Mouse (Mus musculus): ENCODE data around the gene Ints6l. TPM values are rescaled to one million over a fixed set of nuclear protein-coding genes. Genes with fewer than 3 reads are reported as not detected.
"Not testable (repeated sequence)": the region's sequence is repeated elsewhere in the genome, so short reads cannot be mapped to it uniquely, and the experiment has no call there.

The Ints6l gene
- total RNA-seq, 1 experiment = 7.8 TPM

DNA sequence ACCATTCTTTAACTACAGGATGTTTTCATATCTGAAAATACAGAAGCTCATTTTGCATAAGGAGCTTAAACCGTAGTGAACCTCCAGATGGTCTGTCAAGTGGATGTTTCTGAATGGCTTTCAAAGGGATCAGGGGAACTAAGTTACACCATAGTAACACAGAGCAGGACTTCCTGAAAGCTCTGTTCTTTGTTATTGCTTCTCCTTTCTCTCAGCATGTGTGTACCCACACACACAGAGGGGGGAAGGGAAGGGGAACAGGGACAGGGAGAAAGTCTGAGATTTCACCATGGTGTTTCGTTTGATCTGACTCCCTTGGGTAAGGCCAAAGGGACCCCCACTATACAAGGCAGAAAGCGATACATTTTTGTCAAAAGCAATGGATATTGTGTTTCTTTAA is 27.2 kb downstream of the Ints6l start:
- in situ Hi-C loops (cut with MboI; ENCODE audit: low sequenced_read_pairs in 2 of 2, unreplicated experiment in 2 of 2) = no loop called here
- no peak for DNase-seq (ENCODE audit: low read depth, low spot score)
- Histone ChIP-seq H3K9me3 (ENCODE audit: control insufficient read depth, insufficient read depth, low read depth, low read length) (no peaks in the 10 kb centered on the region), H3K36me3 (ENCODE audit: control insufficient read depth, insufficient read depth, low read length, poor library complexity, severe bottlenecking) (no peaks in the 10 kb centered on the region; the same call in 1 of the 2 replicates), H3K9ac (ENCODE audit: insufficient read depth, low read depth, low read length, poor library complexity, severe bottlenecking) (no peak overlapping the region), H3K4me3 (ENCODE audit: insufficient read depth in 1 of 2, low read depth in 1 of 2, low read length in 2 of 2, poor library complexity in 1 of 2, severe bottlenecking in 1 of 2) (no peak overlapping the region), H3K27ac (ENCODE audit: insufficient read depth, low read depth, low read length, poor library complexity, severe bottlenecking) (no peak overlapping the region), H3K4me1 (ENCODE audit: control insufficient read depth in 2 of 2, insufficient read depth in 2 of 2, low read length in 2 of 2, poor library complexity in 1 of 2) (no peaks in the 10 kb centered on the region)
- TF ChIP-seq ZC3H11A (IDR thresholded peaks at IDR 0.05; ENCODE audit: borderline replicate concordance, low read depth, low read length) (no peak), HCFC1 (IDR thresholded peaks at IDR 0.05; ENCODE audit: borderline replicate concordance, insufficient read depth, low read length) (no peak), ZNF384 (IDR thresholded peaks at IDR 0.05; ENCODE audit: low read depth, low read length) (no peak), MAFK (IDR thresholded peaks at IDR 0.05; ENCODE audit: insufficient read depth, low read depth, low read length) (no peak), CHD2 (IDR thresholded peaks at IDR 0.05; ENCODE audit: low read depth, low read length) (no peak)

DNA sequence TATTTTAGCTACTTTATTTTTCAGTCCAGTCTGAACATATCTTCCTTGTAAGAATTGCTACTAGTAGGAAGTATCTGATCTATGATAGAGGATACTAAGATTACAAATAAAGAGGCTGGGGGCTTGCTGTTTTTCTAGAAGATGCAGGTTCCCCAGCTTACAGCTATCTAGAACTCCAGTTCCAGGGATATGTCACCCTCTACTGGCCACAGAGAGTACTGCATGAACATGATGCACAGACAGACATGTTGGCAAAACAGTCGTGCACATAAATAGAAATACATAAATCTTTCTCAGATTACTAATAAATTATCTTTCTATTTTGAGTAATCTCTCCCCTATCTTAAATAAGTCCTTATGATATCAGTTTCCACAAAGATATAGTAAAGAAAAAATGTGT is 35.1 kb downstream of the Ints6l start:
- no peak for TF ChIP-seq HCFC1 (IDR thresholded peaks at IDR 0.05; ENCODE audit: borderline replicate concordance, insufficient read depth, low read length)
- no peak for TF ChIP-seq CHD2 (IDR thresholded peaks at IDR 0.05; ENCODE audit: low read depth, low read length)
- no peak for TF ChIP-seq ZNF384 (IDR thresholded peaks at IDR 0.05; ENCODE audit: low read depth, low read length)
- TF ChIP-seq ZC3H11A (IDR thresholded peaks at IDR 0.05; ENCODE audit: borderline replicate concordance, low read depth, low read length) = peak; percentile 54; the same call in 1 of the 2 replicates
- TF ChIP-seq MAFK (IDR thresholded peaks at IDR 0.05; ENCODE audit: insufficient read depth, low read depth, low read length) = no peak
- no peak overlapping the region for H3K4me3 ChIP-seq (ENCODE audit: insufficient read depth in 1 of 2, low read depth in 1 of 2, low read length in 2 of 2, poor library complexity in 1 of 2, severe bottlenecking in 1 of 2)
- no peak overlapping the region for H3K9ac ChIP-seq (ENCODE audit: insufficient read depth, low read depth, low read length, poor library complexity, severe bottlenecking)
- no peaks in the 10 kb centered on the region for H3K9me3 ChIP-seq (ENCODE audit: control insufficient read depth, insufficient read depth, low read depth, low read length)
- peak; percentile 40 for DNase-seq (ENCODE audit: low read depth, low spot score)
- H3K27ac ChIP-seq (ENCODE audit: insufficient read depth, low read depth, low read length, poor library complexity, severe bottlenecking) = no peak overlapping the region
- in situ Hi-C loops (cut with MboI; ENCODE audit: low sequenced_read_pairs in 2 of 2, unreplicated experiment in 2 of 2) = loop anchor here in 1 of 2 experiments (10.0 kb wide), 1 partner anchor 65 kb away; no protein-coding TSS in a partner anchor
- no peaks in the 10 kb centered on the region for H3K4me1 ChIP-seq (ENCODE audit: control insufficient read depth in 2 of 2, insufficient read depth in 2 of 2, low read length in 2 of 2, poor library complexity in 1 of 2)
- no peaks in the 10 kb centered on the region for H3K36me3 ChIP-seq (ENCODE audit: control insufficient read depth, insufficient read depth, low read length, poor library complexity, severe bottlenecking)

GRCm38 (mm10) chrX:56497241-56497640 is 42.6 kb downstream of the Ints6l start:
- Histone ChIP-seq H3K4me1 (ENCODE audit: control insufficient read depth in 2 of 2, insufficient read depth in 2 of 2, low read length in 2 of 2, poor library complexity in 1 of 2) (no peaks in the 10 kb centered on the region), H3K27ac (ENCODE audit: insufficient read depth, low read depth, low read length, poor library complexity, severe bottlenecking) (no peak overlapping the region), H3K9ac (ENCODE audit: insufficient read depth, low read depth, low read length, poor library complexity, severe bottlenecking) (no peak overlapping the region), H3K4me3 (ENCODE audit: insufficient read depth in 1 of 2, low read depth in 1 of 2, low read length in 2 of 2, poor library complexity in 1 of 2, severe bottlenecking in 1 of 2) (no peak overlapping the region), H3K36me3 (ENCODE audit: control insufficient read depth, insufficient read depth, low read length, poor library complexity, severe bottlenecking) (no peaks in the 10 kb centered on the region), H3K9me3 (ENCODE audit: control insufficient read depth, insufficient read depth, low read depth, low read length) (no peaks in the 10 kb centered on the region)
- TF ChIP-seq HCFC1 (IDR thresholded peaks at IDR 0.05; ENCODE audit: borderline replicate concordance, insufficient read depth, low read length) (no peak), ZC3H11A (IDR thresholded peaks at IDR 0.05; ENCODE audit: borderline replicate concordance, low read depth, low read length) (no peak), ZNF384 (IDR thresholded peaks at IDR 0.05; ENCODE audit: low read depth, low read length) (no peak), MAFK (IDR thresholded peaks at IDR 0.05; ENCODE audit: insufficient read depth, low read depth, low read length) (no peak), CHD2 (IDR thresholded peaks at IDR 0.05; ENCODE audit: low read depth, low read length) (no peak)
- no peak for DNase-seq (ENCODE audit: low read depth, low spot score)
- in situ Hi-C loops (cut with MboI; ENCODE audit: low sequenced_read_pairs in 2 of 2, unreplicated experiment in 2 of 2) = loop anchor here in 1 of 2 experiments (10.0 kb wide), 1 partner anchor 72 kb away; no protein-coding TSS in a partner anchor

DNA sequence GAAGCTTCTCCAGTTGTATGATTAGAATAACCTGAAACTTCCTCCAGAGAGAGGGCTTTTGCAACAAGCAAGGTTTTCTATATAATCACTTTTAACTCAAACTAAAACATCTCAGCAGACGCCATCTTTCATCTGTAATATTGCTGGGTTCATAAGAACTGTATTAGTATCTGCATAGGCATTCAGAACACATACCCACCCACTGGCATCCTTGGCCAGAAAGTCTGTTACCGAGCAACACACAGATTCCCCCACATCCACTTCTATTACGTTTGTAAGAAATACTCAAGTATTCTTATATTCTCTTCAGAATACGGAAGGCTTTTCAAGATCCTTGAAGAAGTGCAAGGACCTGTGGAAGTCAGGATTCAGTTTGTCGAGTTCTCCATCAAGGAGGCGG is 69.8 kb downstream of the Ints6l start, which contains the start of gene Gm10477:
Gene Gm10477 (plus strand): TSS at position 301 of the 400 bp plus-strand sequence.
- H3K9me3 ChIP-seq (ENCODE audit: control insufficient read depth, insufficient read depth, low read depth, low read length); H3K4me1 ChIP-seq (ENCODE audit: control insufficient read depth in 2 of 2, insufficient read depth in 2 of 2, low read length in 2 of 2, poor library complexity in 1 of 2); DNase-seq (ENCODE audit: low read depth, low spot score); H3K4me3 ChIP-seq (ENCODE audit: insufficient read depth in 1 of 2, low read depth in 1 of 2, low read length in 2 of 2, poor library complexity in 1 of 2, severe bottlenecking in 1 of 2); in situ Hi-C loops (cut with MboI; ENCODE audit: low sequenced_read_pairs in 2 of 2, unreplicated experiment in 2 of 2); H3K36me3 ChIP-seq (ENCODE audit: control insufficient read depth, insufficient read depth, low read length, poor library complexity, severe bottlenecking); H3K9ac ChIP-seq (ENCODE audit: insufficient read depth, low read depth, low read length, poor library complexity, severe bottlenecking); H3K27ac ChIP-seq (ENCODE audit: insufficient read depth, low read depth, low read length, poor library complexity, severe bottlenecking): not testable (repeated sequence)

- in situ Hi-C loops (cut with MboI; ENCODE audit: low sequenced_read_pairs in 2 of 2, unreplicated experiment in 2 of 2) = no loop called here
These were observed 76.6 kb downstream of the Ints6l start for GRCm38 (mm10) chrX:56531266-56531665.

More at GRCm38 (mm10) chrX:56531266-56531665, 76.6 kb downstream of the Ints6l start:
- Histone ChIP-seq H3K4me1 (ENCODE audit: control insufficient read depth in 2 of 2, insufficient read depth in 2 of 2, low read length in 2 of 2, poor library complexity in 1 of 2) (no peaks in the 10 kb centered on the region), H3K27ac (ENCODE audit: insufficient read depth, low read depth, low read length, poor library complexity, severe bottlenecking) (no peak overlapping the region), H3K9ac (ENCODE audit: insufficient read depth, low read depth, low read length, poor library complexity, severe bottlenecking) (no peak overlapping the region), H3K9me3 (ENCODE audit: control insufficient read depth, insufficient read depth, low read depth, low read length) (no peaks in the 10 kb centered on the region), H3K36me3 (ENCODE audit: control insufficient read depth, insufficient read depth, low read length, poor library complexity, severe bottlenecking) (no peaks in the 10 kb centered on the region), H3K4me3 (ENCODE audit: insufficient read depth in 1 of 2, low read depth in 1 of 2, low read length in 2 of 2, poor library complexity in 1 of 2, severe bottlenecking in 1 of 2) (no peak overlapping the region)
- TF ChIP-seq MAFK (IDR thresholded peaks at IDR 0.05; ENCODE audit: insufficient read depth, low read depth, low read length) (no peak), HCFC1 (IDR thresholded peaks at IDR 0.05; ENCODE audit: borderline replicate concordance, insufficient read depth, low read length) (no peak), CHD2 (IDR thresholded peaks at IDR 0.05; ENCODE audit: low read depth, low read length) (no peak), ZNF384 (IDR thresholded peaks at IDR 0.05; ENCODE audit: low read depth, low read length) (no peak), ZC3H11A (IDR thresholded peaks at IDR 0.05; ENCODE audit: borderline replicate concordance, low read depth, low read length) (no peak)
- peak; percentile 11 for DNase-seq (ENCODE audit: low read depth, low spot score)
